Mouse (Mus musculus) midbrain, embryonic 12.5 days (tissue): Measurements from ENCODE around the gene Asdurf. TPM values are rescaled to one million over a fixed set of nuclear protein-coding genes. Genes with fewer than 3 reads are reported as not detected.
"Not testable (repeated sequence)": the region's sequence is repeated elsewhere in the genome, so short reads cannot be mapped to it uniquely, and the experiment has no call there.

ENCODE experiments used
- ATAC-seq: fragments of 200-750 bp; cut with Nextera tagmentation; 2 replicates; pipeline ENCODE4 v1.8.0; 2017; ENCODE audit warnings: low read depth, moderate TSS enrichment, moderate library complexity; ENCODE audit not compliant: low FRiP score
- H3K27ac ChIP-seq: fragments of 300-500 bp; sonication (generic); replicated peaks from 2 replicates; pipeline ENCODE4 v1.5.1; 2016; ENCODE audit warnings: mild to moderate bottlenecking
- H3K27me3 ChIP-seq: fragments of 300-500 bp; sonication (generic); 2 replicates; pipeline ENCODE4 v1.6.1; 2016; ENCODE audit warnings: mild to moderate bottlenecking
- H3K36me3 ChIP-seq: fragments of 300-500 bp; sonication (generic); 2 replicates; pipeline ENCODE4 v1.6.1; 2016
- H3K4me1 ChIP-seq: fragments of 300-500 bp; sonication (generic); 2 replicates; pipeline ENCODE4 v1.6.1; 2016
- H3K4me2 ChIP-seq: fragments of 300-500 bp; sonication (generic); replicated peaks from 2 replicates; pipeline ENCODE4 v1.6.1; 2016; ENCODE audit warnings: mild to moderate bottlenecking, moderate library complexity
- H3K4me3 ChIP-seq: fragments of 300-500 bp; sonication (generic); 2 replicates; pipeline ENCODE4 v1.5.1; 2016; ENCODE audit warnings: mild to moderate bottlenecking
- H3K9ac ChIP-seq: fragments of 300-500 bp; sonication (generic); replicated peaks from 2 replicates; pipeline ENCODE4 v1.6.1; 2016; ENCODE audit warnings: mild to moderate bottlenecking, moderate library complexity
- H3K9me3 ChIP-seq: fragments of 300-500 bp; sonication (generic); 2 replicates; pipeline ENCODE4 v1.6.1; 2016; ENCODE audit warnings: mild to moderate bottlenecking
- WGBS: fragments of 180-500 bp; shearing (Covaris S2); methylation state at CpG from one replicate; pipeline ENCODE4 v1.1.7; 2016; 5-methylcytosine and 5-hydroxymethylcytosine counted together
- polyA plus RNA-seq: library from polyadenylated mRNA; unstranded; fragments of >200 nt; fragmentation: Nextera tagmentation; extraction: Ambion mirVana; gene quantifications from 2 replicates; pipeline ENCODE4 v1.2.1, GENCODE M21; 2016

Asdurf gene
- 3.6 TPM in 1 of 2 replicates, not detected in the other for polyA plus RNA-seq

DNA sequence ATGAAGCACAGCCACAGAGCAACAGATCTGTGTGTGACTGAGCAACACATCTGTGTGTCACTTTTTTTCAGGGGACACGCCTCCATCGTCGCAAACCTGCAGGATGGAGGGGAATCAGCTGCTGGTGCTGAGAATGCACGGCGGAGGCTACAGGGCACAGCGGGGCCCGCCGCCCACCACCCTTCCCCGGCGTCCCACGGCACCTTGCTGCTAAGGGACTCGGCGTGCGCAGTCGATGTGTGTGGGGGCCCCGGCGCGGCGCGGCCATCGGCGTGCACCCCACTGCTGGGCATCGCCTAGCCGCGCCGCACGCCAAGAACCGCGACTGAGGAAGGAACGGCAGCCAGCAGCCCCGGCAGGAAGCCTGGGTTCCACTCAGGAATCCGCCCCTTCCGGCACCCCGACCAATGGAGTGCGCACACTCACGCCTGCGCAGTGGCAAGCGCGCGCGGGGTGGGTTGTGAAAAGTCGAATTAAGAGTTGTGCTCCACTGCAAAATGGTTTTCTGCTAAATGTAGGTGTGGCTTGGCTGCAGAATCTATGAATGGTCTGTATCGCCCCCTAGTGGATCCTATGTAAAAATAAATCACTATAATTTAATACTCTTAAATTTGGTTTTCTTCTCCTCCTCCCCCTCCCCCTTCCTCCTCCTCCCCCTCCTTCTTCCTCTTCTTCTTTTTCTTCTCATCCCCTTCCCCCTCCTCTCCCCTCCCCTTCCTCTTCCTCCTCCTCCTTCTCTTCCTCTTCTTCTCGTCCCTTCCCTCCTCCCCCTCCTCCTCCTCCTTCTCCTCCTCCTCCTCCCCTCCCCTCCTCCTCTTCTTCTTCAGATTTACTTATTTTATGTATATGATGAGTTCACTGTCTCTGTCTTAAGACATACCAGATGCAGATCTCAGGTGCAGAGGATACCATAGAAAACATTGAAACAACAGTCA lies at the start of gene Asdurf, which contains the start of the genes Gm28551 and Asnsd1:
Gene Asdurf (minus strand): TSS at position 293 of the 935 bp plus-strand sequence.
Gene Gm28551 (minus strand): TSS at position 341 of the 935 bp plus-strand sequence.
Gene Asnsd1 (minus strand): TSS at position 426 of the 935 bp plus-strand sequence.
- Histone ChIP-seq H3K4me3 (peak within 1 kb of the TSS; percentile 91), H3K27ac (peak within 1 kb of the TSS; percentile 88), H3K9me3 (0 out of 2 replicates have a peak, but pooled peaks cover 4% of the 10 kb centered on the region), H3K9ac (peak within 1 kb of the TSS; percentile 91), H3K36me3 (peaks cover 19% of the 10 kb centered on the region), H3K27me3 (no peaks in the 10 kb centered on the region), H3K4me2 (peak within 1 kb of the TSS; percentile 55), H3K4me1 (peaks cover 8% of the 10 kb centered on the region)
- ATAC-seq = peak; percentile 100
- under 1% methylated on average over 44 of the region's 44 CpGs for WGBS

DNA sequence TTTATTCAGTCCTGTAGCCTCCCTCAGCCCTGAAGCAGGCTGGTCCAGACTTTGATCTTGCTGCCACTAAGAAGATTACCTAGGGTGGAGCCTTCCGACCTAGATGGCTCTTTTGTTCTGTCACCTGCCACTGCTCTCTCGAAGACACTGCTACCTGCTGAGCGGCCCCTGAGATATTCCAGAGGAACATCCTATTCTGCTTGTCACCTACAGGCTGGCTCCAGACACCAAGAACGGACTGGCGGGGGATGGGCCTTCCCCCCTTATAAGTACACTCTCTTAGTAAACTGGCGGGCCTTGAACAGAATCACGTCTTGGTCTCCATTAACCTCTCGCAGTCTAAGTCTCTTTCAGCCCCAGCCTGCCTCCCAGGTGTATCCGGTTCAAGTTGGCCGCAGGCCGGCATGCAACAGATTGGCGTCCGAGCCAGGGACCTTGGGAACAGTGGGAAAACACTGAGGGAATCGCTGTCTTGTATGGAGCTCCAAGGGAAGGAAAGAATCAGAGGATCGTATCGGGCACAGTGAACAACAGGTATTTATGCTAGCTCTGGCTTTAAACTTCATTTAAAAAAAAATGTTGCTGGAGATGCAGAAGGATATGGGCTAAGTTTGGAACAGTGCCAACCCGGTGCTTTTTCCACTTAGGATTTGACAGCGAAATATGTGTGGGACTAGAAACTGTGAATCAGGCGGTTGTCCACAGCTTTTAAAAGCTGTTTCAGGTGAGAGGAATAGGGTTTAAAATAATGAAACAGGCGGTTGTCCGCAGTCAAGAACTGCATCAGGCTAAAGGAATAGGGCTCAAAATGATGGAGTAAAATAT lies 41.7 kb upstream of the Asdurf start:
- not testable (repeated sequence) for H3K27ac ChIP-seq, H3K27me3 ChIP-seq, ATAC-seq, H3K9ac ChIP-seq, H3K9me3 ChIP-seq, H3K36me3 ChIP-seq, H3K4me3 ChIP-seq, H3K4me1 ChIP-seq
- 37% methylated on average over 21 of the region's 21 CpGs for WGBS
- H3K4me2 ChIP-seq = 0 out of 2 replicates have a peak overlapping the region, but pooled peaks have one; percentile 17

DNA sequence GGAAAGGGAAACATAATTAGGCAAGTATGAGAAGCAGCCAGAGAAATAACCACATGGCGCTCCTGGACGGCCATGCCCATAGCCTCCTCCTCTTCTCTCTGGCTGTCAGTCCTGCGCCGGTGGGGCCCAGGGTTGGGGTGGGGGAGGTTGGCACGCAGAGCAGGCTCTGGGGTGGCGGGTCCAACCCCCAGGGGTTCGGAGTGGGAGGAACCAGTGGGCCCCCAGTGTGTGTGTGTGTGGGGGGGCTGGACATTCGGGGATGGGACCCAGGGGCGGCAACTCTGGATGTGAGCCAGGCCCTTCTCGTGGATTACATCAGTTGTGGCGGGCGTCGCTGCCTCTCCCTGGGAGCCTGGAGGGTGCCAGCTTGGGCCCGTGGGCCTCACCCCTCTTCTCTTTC lies 36.3 kb upstream of the Asdurf start:
- no peak overlapping the region for H3K4me3 ChIP-seq
- 95% methylated on average over 13 of the region's 14 CpGs for WGBS
- H3K27ac ChIP-seq = no peak overlapping the region
- H3K36me3 ChIP-seq = no peaks in the 10 kb centered on the region
- 0 out of 2 replicates have a peak, but pooled peaks cover 5% of the 10 kb centered on the region for H3K9me3 ChIP-seq
- H3K4me2 ChIP-seq = no peak overlapping the region
- ATAC-seq = no peak
- no peaks in the 10 kb centered on the region for H3K27me3 ChIP-seq
- no peak overlapping the region for H3K9ac ChIP-seq
- H3K4me1 ChIP-seq = no peaks in the 10 kb centered on the region

DNA sequence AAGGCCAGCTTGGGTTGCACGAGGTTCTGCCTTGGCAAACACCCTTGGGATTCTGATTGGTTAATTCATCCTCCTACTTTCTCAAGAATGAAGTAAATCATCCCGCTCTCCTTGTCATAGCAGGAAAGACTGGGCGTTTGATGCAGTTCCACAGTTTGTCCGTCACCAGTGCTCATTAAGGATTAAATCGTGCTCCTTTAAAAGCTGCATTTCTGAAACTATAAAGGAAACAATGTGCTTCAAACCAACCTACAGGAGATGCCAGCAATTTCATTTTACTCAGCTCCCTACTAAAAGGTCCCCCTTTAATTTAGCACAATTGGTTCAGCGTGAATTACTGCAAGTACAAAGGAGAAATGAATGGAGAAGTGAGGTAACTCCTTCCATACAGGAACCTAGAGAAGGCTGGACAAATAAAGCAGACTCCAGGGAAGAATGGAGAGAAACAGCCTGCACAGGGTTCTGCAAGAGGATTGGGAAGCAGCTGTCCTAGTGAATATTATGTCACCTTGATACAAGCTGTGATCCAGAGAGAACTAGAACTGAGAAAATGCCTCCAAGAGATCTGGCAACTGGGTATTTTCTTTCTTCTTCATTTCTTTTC lies 31.8 kb upstream of the Asdurf start:
- 0 out of 2 replicates have a peak, but pooled peaks cover 5% of the 10 kb centered on the region for H3K9me3 ChIP-seq
- no peak overlapping the region for H3K4me3 ChIP-seq
- no peak overlapping the region for H3K4me2 ChIP-seq
- no peaks in the 10 kb centered on the region for H3K36me3 ChIP-seq
- H3K9ac ChIP-seq = no peak overlapping the region
- H3K4me1 ChIP-seq = no peaks in the 10 kb centered on the region
- ATAC-seq = no peak
- 82% methylated on average over 6 of the region's 6 CpGs for WGBS
- H3K27me3 ChIP-seq = no peaks in the 10 kb centered on the region
- H3K27ac ChIP-seq = no peak overlapping the region

DNA sequence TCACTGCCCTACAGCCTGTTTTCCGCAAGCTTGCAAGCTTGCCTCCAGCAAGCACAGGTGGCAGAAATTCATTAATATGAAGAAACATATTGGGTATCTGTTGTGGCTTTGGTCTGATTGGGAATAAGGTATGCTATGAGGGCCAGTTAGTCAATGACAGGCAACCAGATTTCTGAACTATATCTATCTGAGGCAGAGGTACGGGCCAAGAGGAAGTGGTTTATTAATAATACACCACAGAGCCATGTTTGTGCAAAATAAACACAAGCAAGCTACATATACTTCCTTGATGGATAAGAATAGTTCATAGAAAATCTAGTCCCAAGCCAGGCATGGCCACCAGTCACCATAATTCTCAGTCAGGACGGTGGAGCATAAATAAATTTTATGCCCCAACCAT lies 25.3 kb upstream of the Asdurf start:
- Histone ChIP-seq H3K4me1 (0 out of 2 replicates have a peak, but pooled peaks cover 3% of the 10 kb centered on the region), H3K9ac (no peak overlapping the region), H3K27ac (no peak overlapping the region), H3K9me3 (no peaks in the 10 kb centered on the region), H3K4me3 (no peak overlapping the region), H3K27me3 (no peaks in the 10 kb centered on the region), H3K36me3 (no peaks in the 10 kb centered on the region), H3K4me2 (no peak overlapping the region)
- ATAC-seq = no peak
- 66% methylated on average over 3 of the region's 3 CpGs for WGBS

DNA sequence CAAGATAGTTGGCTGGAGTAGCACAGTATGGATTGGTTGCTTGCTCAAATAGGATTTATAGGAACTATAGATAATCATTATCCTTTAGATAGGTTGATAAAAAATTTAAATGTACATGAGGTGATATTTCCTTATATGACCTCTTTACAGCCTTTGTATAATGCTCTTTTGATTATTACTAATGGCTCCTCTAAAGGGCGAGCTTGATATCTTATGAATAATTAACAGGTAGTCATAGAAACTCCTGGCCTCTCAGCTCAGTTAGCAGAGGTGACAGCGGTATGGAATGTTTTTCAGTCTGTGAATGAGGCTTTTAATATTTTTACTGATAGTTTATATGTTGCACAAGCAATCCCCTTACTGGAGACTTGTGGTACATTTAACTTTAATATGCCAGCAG lies 23.5 kb upstream of the Asdurf start:
- H3K4me2 ChIP-seq, H3K9me3 ChIP-seq, H3K4me3 ChIP-seq, ATAC-seq, H3K27me3 ChIP-seq, H3K27ac ChIP-seq, H3K36me3 ChIP-seq, H3K9ac ChIP-seq, H3K4me1 ChIP-seq: not testable (repeated sequence)
- WGBS = 89% methylated on average over 2 of the region's 2 CpGs

DNA sequence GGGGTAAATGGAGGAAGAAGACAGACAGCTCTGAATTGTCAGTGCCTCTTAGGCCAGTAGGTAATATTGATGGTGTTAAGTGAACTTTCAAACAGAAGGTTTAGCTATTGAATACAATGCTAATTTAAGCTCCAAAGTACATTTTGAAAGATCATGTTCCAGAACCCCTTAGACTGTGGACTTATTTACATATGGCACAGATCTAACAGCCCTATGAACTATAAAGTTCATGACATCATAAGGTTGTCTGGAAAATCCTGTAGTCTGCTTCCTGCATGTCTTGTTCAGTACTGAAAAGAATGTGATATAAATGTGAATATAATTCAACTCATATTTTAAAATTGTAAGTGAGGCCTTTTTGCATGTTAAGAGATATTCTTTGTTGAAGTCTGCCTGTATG lies 6.6 kb upstream of the Asdurf start:
- Histone ChIP-seq H3K4me3 (no peak overlapping the region), H3K9ac (no peak overlapping the region)
- no peak for ATAC-seq

DNA sequence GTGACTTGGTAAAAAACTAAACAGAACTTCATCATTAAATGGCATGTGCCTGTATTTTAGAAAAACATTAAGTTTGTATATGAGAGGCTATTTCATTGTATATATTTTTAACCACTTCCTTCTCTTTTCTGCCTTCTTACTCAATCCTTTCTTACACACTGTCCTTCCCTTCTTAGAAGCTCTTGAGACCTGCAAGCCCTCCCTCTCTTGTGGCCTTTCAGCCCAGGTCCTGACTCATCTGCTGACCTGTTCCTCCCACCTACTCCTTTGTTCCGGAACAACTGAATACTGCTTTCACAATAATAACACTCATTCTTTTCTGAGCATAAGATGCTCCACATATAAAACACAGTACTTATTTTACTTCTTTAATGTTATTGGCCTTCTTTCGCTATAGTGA lies 11.3 kb downstream of the Asdurf start:
- H3K9me3 ChIP-seq = peaks cover 12% of the 10 kb centered on the region; the same call in 1 of the 2 replicates
- H3K4me2 ChIP-seq = no peak overlapping the region
- no peaks in the 10 kb centered on the region for H3K4me1 ChIP-seq
- 95% methylated on average over 2 of the region's 2 CpGs for WGBS
- peaks cover 49% of the 10 kb centered on the region for H3K36me3 ChIP-seq
- ATAC-seq = no peak
- no peaks in the 10 kb centered on the region for H3K27me3 ChIP-seq
- no peak overlapping the region for H3K4me3 ChIP-seq
- no peak overlapping the region for H3K9ac ChIP-seq
- H3K27ac ChIP-seq = no peak overlapping the region

More for the DNA sequence above, 6.6 kb upstream of the Asdurf start:
- no peak overlapping the region for H3K27ac ChIP-seq
- H3K36me3 ChIP-seq = no peaks in the 10 kb centered on the region
- 0 out of 2 replicates have a peak, but pooled peaks cover 4% of the 10 kb centered on the region for H3K9me3 ChIP-seq
- no peak overlapping the region for H3K4me2 ChIP-seq
- no peaks in the 10 kb centered on the region for H3K4me1 ChIP-seq
- no peaks in the 10 kb centered on the region for H3K27me3 ChIP-seq

DNA sequence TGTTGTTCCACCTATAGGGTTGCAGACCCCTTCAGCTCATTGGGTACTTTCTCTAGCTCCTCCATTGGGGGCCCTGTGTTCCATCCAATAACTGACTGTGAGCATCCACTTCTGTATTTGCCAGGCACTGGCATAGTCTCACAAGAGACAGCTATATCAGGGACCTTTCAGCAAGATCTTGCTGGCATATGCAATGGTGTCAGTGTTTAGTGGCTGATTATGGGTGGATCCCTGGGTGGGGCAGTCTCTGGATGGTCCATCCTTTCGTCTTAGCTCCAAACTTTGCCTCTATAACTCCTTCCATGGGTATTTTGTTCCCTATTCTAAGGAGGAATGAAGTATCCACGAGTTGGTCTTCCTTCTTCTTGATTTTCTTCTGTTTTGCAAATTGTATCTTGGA lies 15.0 kb downstream of the Asdurf start:
- not testable (repeated sequence) for H3K27ac ChIP-seq, H3K4me2 ChIP-seq, ATAC-seq, H3K27me3 ChIP-seq, H3K4me3 ChIP-seq, H3K9ac ChIP-seq, H3K4me1 ChIP-seq
- Histone ChIP-seq H3K9me3 (peaks cover 12% of the 10 kb centered on the region), H3K36me3 (peaks cover 22% of the 10 kb centered on the region)
- WGBS = 62% methylated on average over 2 of the region's 2 CpGs

DNA sequence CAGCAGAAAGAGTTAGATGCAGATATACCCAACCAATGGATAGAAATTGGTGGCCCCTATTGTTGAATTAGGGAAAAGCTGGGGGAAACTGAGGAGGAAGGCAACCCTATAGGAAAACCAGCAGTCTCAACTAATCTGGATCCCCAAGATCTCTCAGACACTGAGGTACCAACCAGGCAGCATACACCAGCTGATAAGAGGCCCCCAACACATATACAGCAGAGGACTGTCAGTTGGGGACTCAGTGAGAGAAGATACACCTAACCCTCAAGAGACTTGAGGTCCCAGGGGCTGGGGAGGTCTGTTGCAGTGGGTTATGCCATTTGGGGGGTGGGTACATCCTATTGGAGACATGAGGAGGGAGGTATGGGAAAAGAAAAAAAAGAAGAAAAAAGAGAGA lies 17.0 kb downstream of the Asdurf start:
- H3K4me2 ChIP-seq = no peak overlapping the region
- H3K36me3 ChIP-seq = peaks cover 3% of the 10 kb centered on the region; the same call in 1 of the 2 replicates
- no peak overlapping the region for H3K9ac ChIP-seq
- H3K4me3 ChIP-seq = no peak overlapping the region
- no peaks in the 10 kb centered on the region for H3K4me1 ChIP-seq
- no peak for ATAC-seq
- no peaks in the 10 kb centered on the region for H3K27me3 ChIP-seq
- H3K27ac ChIP-seq = no peak overlapping the region
- H3K9me3 ChIP-seq = peaks cover 2% of the 10 kb centered on the region

DNA sequence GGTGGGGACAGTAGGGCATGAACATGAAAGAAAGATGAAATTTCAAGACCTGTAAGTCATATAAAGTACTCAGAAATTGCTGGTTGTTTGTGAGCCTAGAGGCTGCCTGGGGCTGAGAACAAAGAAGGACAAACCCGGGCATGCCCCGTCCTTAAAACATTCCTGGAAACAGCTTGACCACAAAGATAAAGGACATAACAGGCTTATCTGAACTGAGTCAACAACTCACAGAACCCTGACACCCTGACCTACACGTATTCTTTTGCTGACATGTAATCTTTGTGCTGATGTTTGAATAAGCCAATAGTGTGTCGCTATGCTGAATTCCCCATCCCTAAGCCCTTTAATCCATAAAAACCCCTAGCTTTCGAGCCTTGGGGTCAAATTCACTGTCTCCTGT lies 18.9 kb downstream of the Asdurf start:
- H3K4me1 ChIP-seq, H3K9ac ChIP-seq, H3K4me3 ChIP-seq, H3K4me2 ChIP-seq, H3K9me3 ChIP-seq, H3K36me3 ChIP-seq, H3K27me3 ChIP-seq, ATAC-seq, H3K27ac ChIP-seq: not testable (repeated sequence)
- 65% methylated on average over 5 of the region's 5 CpGs for WGBS
